Mouse (Mus musculus): ENCODE data around the gene Ripor1.

GRCm38 (mm10) chr8:105657641-105658040 lies 52.6 kb downstream of the Ripor1 start:
- TF ChIP-seq CTCF (IDR thresholded peaks at IDR 0.05; ENCODE audit: extremely low read depth, insufficient read length, insufficient replicate concordance, low read depth, low read length) = no peak
- TF ChIP-seq POLR2A (IDR thresholded peaks at IDR 0.05; ENCODE audit: low read depth, low read length) = no peak
